Mouse (Mus musculus) liver, embryonic 12.5 days (tissue): ENCODE measurements around the gene Stpg1. TPM values are rescaled to one million over a fixed set of nuclear protein-coding genes. Genes with fewer than 3 reads are reported as not detected.

Experiments
- ATAC-seq: fragments of 200-750 bp; cut with Nextera tagmentation; 2 replicates; pipeline ENCODE4 v1.8.0; 2017; ENCODE audit warnings: moderate number of reproducible peaks, mild to moderate bottlenecking, moderate library complexity
- H3K27ac ChIP-seq: fragments of 300-500 bp; sonication (generic); 2 replicates; pipeline ENCODE4 v1.5.1; 2016; ENCODE audit warnings: mild to moderate bottlenecking
- H3K27me3 ChIP-seq: fragments of 300-500 bp; sonication (generic); replicated peaks from 2 replicates; pipeline ENCODE4 v1.6.1; 2016; ENCODE audit warnings: mild to moderate bottlenecking, moderate library complexity
- H3K36me3 ChIP-seq: fragments of 300-500 bp; sonication (generic); 2 replicates; pipeline ENCODE4 v1.6.1; 2016; ENCODE audit warnings: mild to moderate bottlenecking, moderate library complexity
- H3K4me1 ChIP-seq: fragments of 300-500 bp; sonication (generic); 2 replicates; pipeline ENCODE4 v1.6.1; 2016
- H3K4me2 ChIP-seq: fragments of 300-500 bp; sonication (generic); 2 replicates; pipeline ENCODE4 v1.6.1; 2016; ENCODE audit warnings: mild to moderate bottlenecking, moderate library complexity
- H3K4me3 ChIP-seq: fragments of 300-500 bp; sonication (generic); 2 replicates; pipeline ENCODE4 v1.5.1; 2016; ENCODE audit warnings: mild to moderate bottlenecking, moderate library complexity
- H3K9ac ChIP-seq: fragments of 300-500 bp; sonication (generic); 2 replicates; pipeline ENCODE4 v1.6.1; 2016; ENCODE audit warnings: mild to moderate bottlenecking, moderate library complexity
- H3K9me3 ChIP-seq: fragments of 300-500 bp; sonication (generic); replicated peaks from 2 replicates; pipeline ENCODE4 v1.6.1; 2016; ENCODE audit warnings: mild to moderate bottlenecking, moderate library complexity
- WGBS: fragments of 180-500 bp; shearing (Covaris S2); methylation state at CpG from one replicate; pipeline ENCODE4 v1.1.7; 2016; ENCODE audit not compliant: insufficient replicate concordance; 5-methylcytosine and 5-hydroxymethylcytosine counted together
- polyA plus RNA-seq: library from polyadenylated mRNA; unstranded; fragments of >200 nt; fragmentation: Nextera tagmentation; extraction: Ambion mirVana; gene quantifications from 2 replicates; pipeline ENCODE4 v1.2.1, GENCODE M21; 2016

Gene Stpg1
- polyA plus RNA-seq, 1 experiment from 2014 or later, result not detected

GRCm38 (mm10) chr4:135514925-135515324, 20.3 kb downstream of the Stpg1 start:
- no peak overlapping the region for H3K9ac ChIP-seq
- H3K9me3 ChIP-seq, result no peaks in the 10 kb centered on the region
- H3K27ac ChIP-seq, result no peak overlapping the region
- H3K4me3 ChIP-seq, result no peak overlapping the region
- H3K36me3 ChIP-seq, result no peaks in the 10 kb centered on the region
- 72% methylated on average over 14 of the region's 14 CpGs for WGBS
- H3K4me1 ChIP-seq, result no peaks in the 10 kb centered on the region
- peaks cover 45% of the 10 kb centered on the region for H3K27me3 ChIP-seq
- no peak for ATAC-seq
- no peak overlapping the region for H3K4me2 ChIP-seq

GRCm38 (mm10) chr4:135516351-135517316, 22.0 kb downstream of the Stpg1 start:
- Histone ChIP-seq H3K27ac (no peak overlapping the region), H3K27me3 (peaks cover 35% of the 10 kb centered on the region), H3K4me1 (no peaks in the 10 kb centered on the region), H3K4me3 (no peak overlapping the region), H3K9me3 (no peaks in the 10 kb centered on the region), H3K36me3 (no peaks in the 10 kb centered on the region), H3K4me2 (no peak overlapping the region), H3K9ac (no peak overlapping the region)
- 45% methylated on average over 15 of the region's 15 CpGs for WGBS
- ATAC-seq, result no peak

- H3K9me3 ChIP-seq, result no peaks in the 10 kb centered on the region
- H3K27me3 ChIP-seq, result 0 out of 2 replicates have a peak, but pooled peaks cover 23% of the 10 kb centered on the region
- H3K9ac ChIP-seq, result no peak overlapping the region
- no peaks in the 10 kb centered on the region for H3K4me1 ChIP-seq
- H3K4me2 ChIP-seq, result no peak overlapping the region
- H3K27ac ChIP-seq, result no peak overlapping the region
- ATAC-seq, result no peak
- no peaks in the 10 kb centered on the region for H3K36me3 ChIP-seq
- no peak overlapping the region for H3K4me3 ChIP-seq
- WGBS, result 67% methylated on average over 12 of the region's 12 CpGs
These were observed 23.5 kb downstream of the Stpg1 start for GRCm38 (mm10) chr4:135518135-135518534.

GRCm38 (mm10) chr4:135520421-135520820, 25.8 kb downstream of the Stpg1 start:
- no peaks in the 10 kb centered on the region for H3K9me3 ChIP-seq
- H3K4me2 ChIP-seq, result no peak overlapping the region
- no peak for ATAC-seq
- H3K36me3 ChIP-seq, result no peaks in the 10 kb centered on the region
- no peak overlapping the region for H3K27ac ChIP-seq
- peaks cover 37% of the 10 kb centered on the region for H3K27me3 ChIP-seq
- no peak overlapping the region for H3K9ac ChIP-seq
- no peak overlapping the region for H3K4me3 ChIP-seq
- H3K4me1 ChIP-seq, result no peaks in the 10 kb centered on the region
- WGBS, result 54% methylated on average over 9 of the region's 9 CpGs

GRCm38 (mm10) chr4:135523939-135524338, 29.3 kb downstream of the Stpg1 start:
- Histone ChIP-seq H3K36me3 (no peaks in the 10 kb centered on the region), H3K4me3 (no peak overlapping the region), H3K27ac (no peak overlapping the region), H3K27me3 (peaks cover 36% of the 10 kb centered on the region), H3K9ac (no peak overlapping the region), H3K4me2 (no peak overlapping the region), H3K9me3 (no peaks in the 10 kb centered on the region), H3K4me1 (no peaks in the 10 kb centered on the region)
- no peak for ATAC-seq
- WGBS, result 31% methylated on average over 6 of the region's 7 CpGs

- Histone ChIP-seq H3K9ac (no peak overlapping the region), H3K36me3 (no peaks in the 10 kb centered on the region), H3K9me3 (no peaks in the 10 kb centered on the region), H3K4me1 (no peaks in the 10 kb centered on the region), H3K4me2 (no peak overlapping the region), H3K4me3 (no peak overlapping the region), H3K27me3 (peaks cover 36% of the 10 kb centered on the region), H3K27ac (no peak overlapping the region)
- WGBS, result 61% methylated on average over 12 of the region's 12 CpGs
- ATAC-seq, result no peak
These were observed 30.5 kb downstream of the Stpg1 start for GRCm38 (mm10) chr4:135525057-135525456.

GRCm38 (mm10) chr4:135526039-135526710, 31.6 kb downstream of the Stpg1 start:
- Histone ChIP-seq H3K4me3 (no peak overlapping the region), H3K27me3 (peaks cover 34% of the 10 kb centered on the region), H3K4me2 (no peak overlapping the region), H3K4me1 (no peaks in the 10 kb centered on the region), H3K9ac (no peak overlapping the region), H3K9me3 (peaks cover 7% of the 10 kb centered on the region), H3K36me3 (no peaks in the 10 kb centered on the region), H3K27ac (no peak overlapping the region)
- no peak for ATAC-seq
- 34% methylated on average over 14 of the region's 14 CpGs for WGBS

GRCm38 (mm10) chr4:135530270-135530669, 35.7 kb downstream of the Stpg1 start:
- Histone ChIP-seq H3K4me3 (no peak overlapping the region), H3K4me1 (no peaks in the 10 kb centered on the region), H3K9me3 (peaks cover 7% of the 10 kb centered on the region), H3K36me3 (no peaks in the 10 kb centered on the region), H3K4me2 (no peak overlapping the region), H3K9ac (no peak overlapping the region), H3K27ac (no peak overlapping the region), H3K27me3 (peaks cover 34% of the 10 kb centered on the region)
- ATAC-seq, result no peak
- 37% methylated on average over 2 of the region's 2 CpGs for WGBS

- Histone ChIP-seq H3K36me3 (no peaks in the 10 kb centered on the region), H3K27me3 (peaks cover 25% of the 10 kb centered on the region), H3K4me2 (no peak overlapping the region), H3K4me3 (no peak overlapping the region), H3K9ac (no peak overlapping the region), H3K27ac (no peak overlapping the region), H3K4me1 (no peaks in the 10 kb centered on the region), H3K9me3 (peaks cover 7% of the 10 kb centered on the region)
- ATAC-seq, result no peak
- 74% methylated on average over 9 of the region's 9 CpGs for WGBS
These were observed 36.6 kb downstream of the Stpg1 start for GRCm38 (mm10) chr4:135531236-135531635.

- Histone ChIP-seq H3K27ac (no peak overlapping the region), H3K36me3 (no peaks in the 10 kb centered on the region), H3K4me2 (no peak overlapping the region), H3K9ac (no peak overlapping the region), H3K9me3 (peaks cover 7% of the 10 kb centered on the region), H3K4me1 (no peaks in the 10 kb centered on the region), H3K27me3 (peaks cover 27% of the 10 kb centered on the region), H3K4me3 (no peak overlapping the region)
- WGBS, result 43% methylated on average over 9 of the region's 9 CpGs
- ATAC-seq, result no peak
These were observed 37.4 kb downstream of the Stpg1 start for GRCm38 (mm10) chr4:135531771-135532613.

GRCm38 (mm10) chr4:135533001-135533400, 38.4 kb downstream of the Stpg1 start:
- no peak for ATAC-seq
- Histone ChIP-seq H3K36me3 (no peaks in the 10 kb centered on the region), H3K9ac (no peak overlapping the region), H3K4me1 (no peaks in the 10 kb centered on the region), H3K27ac (no peak overlapping the region), H3K9me3 (peaks cover 7% of the 10 kb centered on the region), H3K27me3 (peaks cover 28% of the 10 kb centered on the region), H3K4me2 (no peak overlapping the region), H3K4me3 (no peak overlapping the region)
- WGBS, result 47% methylated on average over 6 of the region's 6 CpGs
